Comparison of ENCODE assay signal across 8 mouse cellular contexts in genomic region chr9:64737406-64738201, GRCm38 (mm10). TPM values are rescaled to one million over a fixed set of nuclear protein-coding genes. Genes with fewer than 3 reads are reported as not detected.
DNase-seq lines count a peak whose midpoint lies in the region; ATAC-seq lines count a peak whose summit lies in the region.

Rab11a (minus strand) TSS chr9:64737758.

- H3K4me3 ChIP-seq in heart, embryonic 10.5 days = peak within 1 kb of the TSS; percentile 99
- H3K4me3 ChIP-seq in kidney, embryonic 15.5 days (replicated peaks) = peak within 1 kb of the TSS; percentile 75

- under 1% methylated on average over 53 of the region's 61 CpGs for WGBS in heart, embryonic 10.5 days
- under 1% methylated on average over 61 of the region's 61 CpGs for WGBS in kidney, embryonic 15.5 days

- no peaks in the 10 kb centered on the region for H3K36me3 ChIP-seq in heart, embryonic 10.5 days
- H3K36me3 ChIP-seq in kidney, embryonic 15.5 days = no peaks in the 10 kb centered on the region

- H3K4me2 ChIP-seq in kidney, embryonic 15.5 days = peak within 1 kb of the TSS; percentile 71

- peaks cover 8% of the 10 kb centered on the region; the same call in 1 of the 2 replicates for H3K4me1 ChIP-seq in heart, embryonic 10.5 days
- peaks cover 13% of the 10 kb centered on the region for H3K4me1 ChIP-seq in kidney, embryonic 15.5 days

- no peaks in the 10 kb centered on the region for H3K9me3 ChIP-seq in heart, embryonic 10.5 days
- no peaks in the 10 kb centered on the region for H3K9me3 ChIP-seq in kidney, embryonic 15.5 days (replicated peaks)

- no peaks in the 10 kb centered on the region for H3K27me3 ChIP-seq in heart, embryonic 10.5 days (ENCODE audit: insufficient read depth, poor library complexity, severe bottlenecking)
- no peaks in the 10 kb centered on the region for H3K27me3 ChIP-seq in kidney, embryonic 15.5 days

- peak within 1 kb of the TSS; percentile 89 for H3K9ac ChIP-seq in kidney, embryonic 15.5 days

- peak; percentile 98 to 99 for DNase-seq in B cell, adult 2 months
- peak; percentile 97 for DNase-seq in brain, adult 2 months (ENCODE audit: low read depth, low spot score)
- DNase-seq in heart, embryonic 10.5 days (ENCODE audit: low spot score) = peak; percentile 97
- peak; percentile 96 for DNase-seq in liver
- DNase-seq in spleen, postnatal 4 days (ENCODE audit: low spot score in 2 of 2) = peak; percentile 95 to 98

- peak within 1 kb of the TSS; percentile 96 for H3K27ac ChIP-seq in heart, embryonic 10.5 days
- H3K27ac ChIP-seq in kidney, embryonic 15.5 days = peak within 1 kb of the TSS; percentile 96

- peak; percentile 96 for ATAC-seq in erythroblast, adult 5-6 weeks (replicated peaks; ENCODE audit: low FRiP score, poor library complexity, severe bottlenecking)
- peak; percentile 97 for ATAC-seq in kidney, embryonic 15.5 days (replicated peaks; ENCODE audit: low FRiP score)
- ATAC-seq in monocyte, adult 5-6 weeks (replicated peaks; ENCODE audit: insufficient number of reproducible peaks, low FRiP score, low TSS enrichment, poor library complexity, severe bottlenecking) = peak; percentile 97

RNA-seq across cellular contexts. Expression of gene Rab11a, which starts in this region (rescaled TPM):
- 49.9 and 65.9 TPM in 2 replicates for total RNA-seq in erythroblast, adult 5-6 weeks (2015; ENCODE audit: low replicate concordance)
- total RNA-seq in erythroblast, adult 5-6 weeks (2017; ENCODE audit: low replicate concordance) = 63.1 and 76.4 TPM in 2 replicates
- 318 and 342 TPM in 2 replicates for polyA plus RNA-seq in heart, embryonic 10.5 days (2016; fragmentation: Nextera tagmentation; extraction: Ambion mirVana)
- polyA plus RNA-seq in kidney, embryonic 15.5 days (2015; fragmentation: Nextera tagmentation; extraction: Ambion mirVana) = 550 and 571 TPM in 2 replicates
- 169 to 356 TPM (median 307 TPM) in 3 replicates for total RNA-seq in monocyte, adult 5-6 weeks (2017)

Comparison
In these comparisons a context has a peak if more than half of its experiments do, and no peak if none do; other contexts are left out.
1. Peak in every context shown above with its lines: DNase-seq, ATAC-seq, H3K4me3 ChIP-seq and H3K27ac ChIP-seq.